In genomic region chr6:80328391-80328790, GRCm38 (mm10) we compare ENCODE assay signal across 24 mouse cellular contexts.
"Had no signal": no experiment of that assay in that cellular context is flagged by ENCODE, and none has a peak within 500 bp of the region (broad histone marks: within the 10 kb centered on the region; RNA-seq: fewer than 3 reads in every experiment).

No protein-coding gene starts in this region.

- H3K4me1 ChIP-seq: heart, embryonic 13.5 days; heart, embryonic 15.5 days; hindbrain, embryonic 13.5 days; hindbrain, embryonic 15.5 days; limb, embryonic 13.5 days; limb, embryonic 15.5 days; liver, embryonic 12.5 days had no signal

- H3K27me3 ChIP-seq: heart, embryonic 13.5 days; heart, embryonic 15.5 days; hindbrain, embryonic 13.5 days; hindbrain, embryonic 15.5 days; limb, embryonic 13.5 days; limb, embryonic 15.5 days; liver, embryonic 12.5 days had no signal

- H3K9ac ChIP-seq: heart, embryonic 13.5 days; heart, embryonic 15.5 days; hindbrain, embryonic 13.5 days; hindbrain, embryonic 15.5 days; limb, embryonic 13.5 days; limb, embryonic 15.5 days; liver, embryonic 12.5 days; liver, embryonic 14.5 days had no signal

- H3K36me3 ChIP-seq: heart, embryonic 13.5 days; heart, embryonic 15.5 days; hindbrain, embryonic 13.5 days; hindbrain, embryonic 15.5 days; limb, embryonic 13.5 days; limb, embryonic 15.5 days; liver, embryonic 12.5 days had no signal

- ATAC-seq: hindbrain, postnatal 0 days; intestine, embryonic 16.5 days; liver, embryonic 12.5 days had no signal

- DNase-seq: gastrocnemius, adult 2 months; gastrocnemius, postnatal 10 days; gastrocnemius, postnatal 25 days; heart, adult 11 months; heart, adult 2 months; heart, postnatal 14 days; heart, postnatal 36 days; kidney, adult 11 months; kidney, adult 2 months; kidney, postnatal 25 days; layer of hippocampus, adult 9-11 months; layer of hippocampus, postnatal 36 days; left cerebral cortex, postnatal 4 days had no signal

- H3K9me3 ChIP-seq: heart, embryonic 13.5 days; heart, embryonic 15.5 days; hindbrain, embryonic 13.5 days; hindbrain, embryonic 15.5 days; limb, embryonic 13.5 days; limb, embryonic 15.5 days; liver, embryonic 12.5 days had no signal

- H3K4me3 ChIP-seq: gastrocnemius, adult 2 months; heart, adult 2 months; heart, embryonic 13.5 days; heart, embryonic 15.5 days; hindbrain, embryonic 13.5 days; hindbrain, embryonic 15.5 days; limb, embryonic 13.5 days; limb, embryonic 15.5 days; liver, embryonic 12.5 days had no signal

- H3K27ac ChIP-seq: gastrocnemius, adult 2 months; heart, adult 2 months; heart, embryonic 13.5 days; heart, embryonic 15.5 days; hindbrain, embryonic 13.5 days; hindbrain, embryonic 15.5 days; hindbrain, postnatal 0 days; limb, embryonic 13.5 days; limb, embryonic 15.5 days; liver, embryonic 12.5 days; liver, embryonic 14.5 days had no signal

- H3K4me2 ChIP-seq: heart, embryonic 11.5 days; heart, embryonic 13.5 days; heart, embryonic 15.5 days; hindbrain, embryonic 13.5 days; hindbrain, embryonic 15.5 days; limb, embryonic 13.5 days; limb, embryonic 15.5 days; liver, embryonic 12.5 days had no signal
